Mouse (Mus musculus) CH12.LX (cell line): ENCODE results near the gene Acvr2b.

Experiments
- CTCF ChIP-seq, 2 experiments: IDR thresholded peaks in 1 of 2; conservative IDR thresholded peaks in 1 of 2; 2 replicates each; pipeline ENCODE4 v1.5.1; 2011 to 2012; ENCODE audit warnings: low read depth in 2 of 2, low read length in 2 of 2, improper control_type of control experiment in 1 of 2, inconsistent platforms in 1 of 2, mild to moderate bottlenecking in 1 of 2, moderate library complexity in 1 of 2
- ELF1 ChIP-seq: IDR thresholded peaks from 2 replicates; pipeline ENCODE4 v1.6.1; 2014; ENCODE audit warnings: low read depth, mild to moderate bottlenecking, inconsistent platforms, low read length, improper control_type of control experiment
- ETS1 ChIP-seq: conservative IDR thresholded peaks from 2 replicates; pipeline ENCODE4 v1.6.1; 2012; ENCODE audit warnings: low read depth, mild to moderate bottlenecking, inconsistent platforms, low read length, improper control_type of control experiment, moderate library complexity
- MAX ChIP-seq: IDR thresholded peaks from 2 replicates; pipeline ENCODE4 v1.6.1; 2011; ENCODE audit warnings: low read length, improper control_type of control experiment
- MAZ ChIP-seq: IDR thresholded peaks from 2 replicates; pipeline ENCODE4 v1.6.1; 2012; ENCODE audit warnings: low read depth, mild to moderate bottlenecking, inconsistent platforms, low read length, improper control_type of control experiment, moderate library complexity
- NRF1 ChIP-seq: IDR thresholded peaks from 2 replicates; pipeline ENCODE4 v1.6.1; 2014; ENCODE audit warnings: low read depth, mild to moderate bottlenecking, inconsistent platforms, low read length, improper control_type of control experiment, moderate library complexity
- POLR2A ChIP-seq: IDR thresholded peaks from 2 replicates; pipeline ENCODE4 v1.6.1; 2011; ENCODE audit warnings: low read depth, mild to moderate bottlenecking, improper control_type of control experiment, low read length
- POLR2AphosphoS2 ChIP-seq: IDR thresholded peaks from 2 replicates; pipeline ENCODE4 v1.6.1; 2011; ENCODE audit warnings: low read depth, low read length, improper control_type of control experiment
- SMC3 ChIP-seq: IDR thresholded peaks from 2 replicates; pipeline ENCODE4 v1.6.1; 2011; ENCODE audit warnings: low read depth, low read length, improper control_type of control experiment
- USF1 ChIP-seq: IDR thresholded peaks from 2 replicates; pipeline ENCODE4 v1.6.1; 2014; ENCODE audit warnings: low read depth, mild to moderate bottlenecking, inconsistent platforms, low read length, improper control_type of control experiment
- USF2 ChIP-seq: conservative IDR thresholded peaks from 2 replicates; pipeline ENCODE4 v1.6.1; 2011; ENCODE audit warnings: low read depth, low read length, improper control_type of control experiment
- ZMIZ1 ChIP-seq: IDR thresholded peaks from 2 replicates; pipeline ENCODE4 v1.6.1; 2012; ENCODE audit warnings: low read depth, mild to moderate bottlenecking, inconsistent platforms, low read length, improper control_type of control experiment

DNA sequence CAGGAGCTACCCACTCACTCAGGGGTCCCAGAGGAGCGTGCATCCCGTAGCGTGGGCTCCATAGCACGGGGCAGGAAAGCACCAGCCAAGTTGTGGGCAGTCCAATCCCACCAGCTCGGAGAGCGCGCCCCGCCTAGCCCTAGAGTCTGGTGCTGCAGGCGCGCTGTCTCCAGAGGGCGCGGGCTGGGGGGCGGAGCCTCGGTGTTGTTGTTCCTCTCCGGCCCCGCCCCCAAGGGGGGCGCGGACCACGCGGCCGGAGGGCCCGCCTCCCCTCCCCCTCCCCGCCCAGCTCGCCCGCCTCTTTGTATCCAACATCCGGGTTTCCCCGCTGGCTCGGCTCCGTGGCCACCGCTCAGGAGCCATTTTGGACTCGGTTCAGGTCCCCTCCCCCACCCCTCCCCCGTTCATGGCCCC is at the start of gene Acvr2b:
- TF ChIP-seq POLR2A (no peak), CTCF (conservative IDR thresholded peaks at IDR 0.05 in 1 of 2, IDR thresholded peaks at IDR 0.05 in 1 of 2; ENCODE audit: low read depth in 2 of 2, low read length in 2 of 2) (peak in 1 of 2 experiments; percentile 9; a peak in 2 of 4 replicates), USF2 (no peak), ZMIZ1 (no peak), MAZ (no peak), POLR2AphosphoS2 (no peak), MAX (peak; percentile 60), ETS1 (no peak), SMC3 (no peak), ELF1 (no peak; the same call in 1 of the 2 replicates), USF1 (no peak), NRF1 (no peak)
